Mouse (Mus musculus) forebrain, embryonic 10.5 days (tissue): ENCODE measurements around the gene Hlcs. TPM values are rescaled to one million over a fixed set of nuclear protein-coding genes. Genes with fewer than 3 reads are reported as not detected.
A peak's percentile ranks its signal among the peaks of the same experiment; 100 is the strongest.

ENCODE experiments used
- DNase-seq: peaks from one replicate; pipeline ENCODE4 v3.0.0-alpha.2; 2017; ENCODE audit warnings: low spot score; ENCODE audit errors: extremely low spot score
- H3K27ac ChIP-seq: fragments of 300-500 bp; sonication (generic); 2 replicates; pipeline ENCODE4 v1.5.1; 2016; ENCODE audit warnings: mild to moderate bottlenecking
- H3K27me3 ChIP-seq: fragments of 300-500 bp; sonication (generic); 2 replicates; pipeline ENCODE4 v1.6.1; 2016; ENCODE audit warnings: mild to moderate bottlenecking; ENCODE audit not compliant: poor library complexity, severe bottlenecking
- H3K36me3 ChIP-seq: fragments of 300-500 bp; sonication (generic); replicated peaks from 2 replicates; pipeline ENCODE4 v1.6.1; 2016; ENCODE audit warnings: mild to moderate bottlenecking, moderate library complexity
- H3K4me1 ChIP-seq: fragments of 300-500 bp; sonication (generic); 2 replicates; pipeline ENCODE4 v1.6.1; 2016
- H3K4me3 ChIP-seq: fragments of 300-500 bp; sonication (generic); 2 replicates; pipeline ENCODE4 v1.5.1; 2016; ENCODE audit warnings: mild to moderate bottlenecking, moderate library complexity
- H3K9me3 ChIP-seq: fragments of 300-500 bp; sonication (generic); 2 replicates; pipeline ENCODE4 v1.6.1; 2016; ENCODE audit warnings: mild to moderate bottlenecking, moderate library complexity
- WGBS: fragments of 180-500 bp; shearing (Covaris S2); methylation state at CpG from one replicate; pipeline ENCODE4 v1.1.7; 2016; 5-methylcytosine and 5-hydroxymethylcytosine counted together
- polyA plus RNA-seq: library from polyadenylated mRNA; unstranded; fragments of >200 nt; fragmentation: Nextera tagmentation; extraction: Ambion mirVana; gene quantifications from 2 replicates; pipeline ENCODE4 v1.2.1, GENCODE M21; 2016

Hlcs gene
- polyA plus RNA-seq, 1 experiment from 2014 or later = 14.4 TPM

DNA sequence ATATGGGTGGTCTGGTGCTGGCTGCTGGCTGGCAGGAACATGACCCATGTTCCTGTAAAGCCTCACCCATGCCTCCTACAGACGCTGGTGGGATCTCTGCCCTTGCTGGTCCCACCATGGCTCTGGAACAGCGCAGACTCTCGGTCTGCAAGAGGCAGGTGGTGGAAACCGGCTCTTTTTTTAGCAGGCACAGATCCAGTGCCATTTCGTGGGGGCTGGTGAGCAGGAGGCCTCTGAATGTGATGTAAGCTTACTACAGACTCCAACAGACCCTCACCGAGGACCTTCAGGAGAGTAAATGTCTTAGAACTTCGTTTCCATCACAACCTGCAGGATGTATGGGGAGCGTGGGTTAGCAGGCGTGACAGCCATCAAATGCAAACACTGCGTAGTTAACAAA, 172.6 kb downstream of the Hlcs start:
- Histone ChIP-seq H3K36me3 (peaks cover 12% of the 10 kb centered on the region; the same call in 1 of the 2 replicates), H3K9me3 (peaks cover 5% of the 10 kb centered on the region; the same call in 1 of the 2 replicates), H3K27ac (no peak overlapping the region), H3K27me3 (peaks cover 49% of the 10 kb centered on the region), H3K4me1 (peaks cover 32% of the 10 kb centered on the region), H3K4me3 (no peak overlapping the region)
- 81% methylated on average over 10 of the region's 10 CpGs for WGBS
- DNase-seq = no peak

- WGBS = 91% methylated on average over 10 of the region's 10 CpGs
- H3K27me3 ChIP-seq = peaks cover 30% of the 10 kb centered on the region
- no peak overlapping the region for H3K27ac ChIP-seq
- H3K36me3 ChIP-seq = peaks cover 21% of the 10 kb centered on the region; the same call in 1 of the 2 replicates
- peaks cover 5% of the 10 kb centered on the region; the same call in 1 of the 2 replicates for H3K9me3 ChIP-seq
- no peak for DNase-seq
- H3K4me3 ChIP-seq = no peak overlapping the region
- H3K4me1 ChIP-seq = peaks cover 28% of the 10 kb centered on the region
Measured at GRCm38 (mm10) chr16:94134218-94134617, 179.2 kb downstream of the Hlcs start.

DNA sequence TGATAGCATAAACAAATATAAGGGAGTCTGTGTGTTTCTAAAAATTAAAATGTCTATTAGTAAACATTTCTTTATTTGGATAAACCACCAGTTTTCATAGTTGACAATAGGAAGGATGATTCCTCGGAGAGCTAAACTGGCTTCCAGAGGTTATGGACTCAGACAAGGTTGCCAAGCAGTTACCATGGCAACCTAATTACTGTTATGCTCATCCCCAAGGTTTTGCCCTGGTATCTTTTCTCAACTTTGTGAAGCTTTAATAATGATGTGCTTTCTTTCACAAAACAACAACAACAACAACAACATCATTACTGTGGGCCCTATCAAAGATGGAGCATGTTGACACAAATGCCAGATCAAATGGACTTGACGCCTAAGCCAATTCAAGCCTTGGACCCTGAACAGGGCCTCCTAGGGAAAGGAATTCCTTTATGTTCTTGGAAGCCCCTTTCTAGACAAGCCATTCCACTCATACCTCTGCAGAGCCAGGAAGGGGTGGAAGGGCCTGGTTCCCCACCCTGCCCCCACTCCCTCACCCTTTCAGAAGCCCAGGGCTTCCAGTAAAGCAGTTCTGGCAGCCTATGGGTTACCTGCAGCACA, 185.0 kb downstream of the Hlcs start:
- Histone ChIP-seq H3K4me1 (peaks cover 62% of the 10 kb centered on the region), H3K4me3 (no peak overlapping the region), H3K36me3 (peaks cover 9% of the 10 kb centered on the region; the same call in 1 of the 2 replicates), H3K9me3 (no peaks in the 10 kb centered on the region), H3K27me3 (peaks cover 85% of the 10 kb centered on the region), H3K27ac (peak overlapping the region; percentile 68)
- 26% methylated on average over 2 of the region's 2 CpGs for WGBS
- peak; percentile 47 for DNase-seq

DNA sequence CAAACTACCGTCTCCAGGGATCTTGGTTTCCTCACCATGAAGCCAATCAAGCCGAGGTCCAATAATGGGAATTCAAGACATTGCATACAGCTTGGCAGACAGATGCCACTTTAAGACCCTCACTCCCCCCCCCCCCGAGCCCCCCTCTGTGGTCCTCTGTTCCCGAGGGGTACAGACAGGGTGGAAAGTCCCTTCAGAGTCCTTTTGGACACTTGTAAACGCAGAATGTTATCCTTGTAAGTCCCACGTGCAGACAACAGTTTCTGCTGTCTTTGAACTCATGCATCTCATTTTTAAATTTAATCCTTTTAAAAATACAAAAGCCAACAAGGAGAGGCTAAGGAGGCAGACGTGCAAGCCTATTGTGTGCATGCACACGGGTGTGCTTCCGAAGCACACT, 187.2 kb downstream of the Hlcs start:
- H3K27ac ChIP-seq = no peak overlapping the region
- WGBS = 23% methylated on average over 9 of the region's 9 CpGs

GRCm38 (mm10) chr16:94125172-94125981, 188.0 kb downstream of the Hlcs start:
- peak overlapping the region; percentile 62 for H3K4me3 ChIP-seq
- peak; percentile 46 for DNase-seq
- H3K27ac ChIP-seq = peak overlapping the region; percentile 87
- H3K9me3 ChIP-seq = no peaks in the 10 kb centered on the region
- H3K36me3 ChIP-seq = no peaks in the 10 kb centered on the region
- peaks cover 58% of the 10 kb centered on the region for H3K4me1 ChIP-seq
- peaks cover 91% of the 10 kb centered on the region for H3K27me3 ChIP-seq
- under 1% methylated on average over 83 of the region's 83 CpGs for WGBS

More for the DNA sequence above, 187.2 kb downstream of the Hlcs start:
- Histone ChIP-seq H3K9me3 (no peaks in the 10 kb centered on the region), H3K27me3 (peaks cover 92% of the 10 kb centered on the region), H3K36me3 (no peaks in the 10 kb centered on the region), H3K4me3 (peak overlapping the region; percentile 62), H3K4me1 (peaks cover 58% of the 10 kb centered on the region)
- DNase-seq = no peak

DNA sequence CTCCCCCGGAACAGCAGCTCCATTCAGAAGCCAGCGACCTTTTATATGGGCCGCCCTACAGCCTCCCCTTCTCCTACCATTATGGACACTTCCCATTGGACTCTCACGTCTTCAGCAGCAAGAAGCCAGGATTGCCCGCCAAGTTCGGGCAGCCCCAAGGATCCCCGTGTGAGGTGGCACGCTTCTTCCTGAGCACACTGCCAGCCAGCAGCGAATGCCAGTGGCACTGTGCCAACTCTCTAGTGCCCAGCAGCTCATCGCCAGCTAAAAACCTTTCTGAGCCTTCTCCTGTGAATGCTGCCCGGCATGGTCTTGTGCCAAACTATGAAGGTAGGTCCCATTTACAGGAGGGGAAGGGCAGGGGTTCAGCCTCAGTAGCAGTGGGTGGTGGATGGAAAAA, 190.1 kb downstream of the Hlcs start:
- Histone ChIP-seq H3K27me3 (peaks cover 96% of the 10 kb centered on the region), H3K4me1 (peaks cover 41% of the 10 kb centered on the region), H3K36me3 (no peaks in the 10 kb centered on the region), H3K27ac (no peak overlapping the region), H3K9me3 (no peaks in the 10 kb centered on the region), H3K4me3 (no peak overlapping the region)
- WGBS = 88% methylated on average over 11 of the region's 11 CpGs
- no peak for DNase-seq

- WGBS = 91% methylated on average over 3 of the region's 3 CpGs
- Histone ChIP-seq H3K27me3 (peaks cover 98% of the 10 kb centered on the region), H3K4me1 (peaks cover 34% of the 10 kb centered on the region)
Measured at GRCm38 (mm10) chr16:94122347-94122746, 191.0 kb downstream of the Hlcs start.

DNA sequence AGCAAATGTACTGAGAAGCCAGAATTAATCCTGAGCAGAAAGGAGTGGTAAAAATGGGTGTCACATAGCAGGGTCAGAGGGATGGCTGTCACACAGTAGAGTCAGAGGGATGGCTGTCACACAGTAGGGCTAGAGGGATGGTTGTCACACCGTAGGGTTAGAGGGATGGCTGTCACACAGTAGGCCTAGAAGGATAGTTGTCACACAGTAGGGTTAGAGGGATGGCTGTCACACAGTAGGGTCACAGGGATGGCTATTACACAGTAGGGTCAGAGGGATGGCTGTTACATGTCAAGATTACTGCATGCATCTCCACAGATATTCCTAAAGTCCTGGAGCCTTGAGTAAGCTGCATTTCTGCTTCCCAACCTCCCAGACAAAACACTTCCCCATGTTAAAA, 195.0 kb downstream of the Hlcs start:
- WGBS = 97% methylated on average over 1 of the region's 1 CpGs
- Histone ChIP-seq H3K27ac (no peak overlapping the region), H3K4me3 (no peak overlapping the region), H3K4me1 (peaks cover 17% of the 10 kb centered on the region; the same call in 1 of the 2 replicates), H3K27me3 (peaks cover 91% of the 10 kb centered on the region), H3K36me3 (no peaks in the 10 kb centered on the region), H3K9me3 (no peaks in the 10 kb centered on the region)
- no peak for DNase-seq

More at GRCm38 (mm10) chr16:94122347-94122746, 191.0 kb downstream of the Hlcs start:
- Histone ChIP-seq H3K4me3 (no peak overlapping the region), H3K36me3 (no peaks in the 10 kb centered on the region), H3K9me3 (no peaks in the 10 kb centered on the region), H3K27ac (no peak overlapping the region)
- DNase-seq = no peak

GRCm38 (mm10) chr16:94117333-94117732, 196.0 kb downstream of the Hlcs start:
- WGBS = 72% methylated on average over 6 of the region's 6 CpGs
- Histone ChIP-seq H3K9me3 (no peaks in the 10 kb centered on the region), H3K4me1 (peaks cover 17% of the 10 kb centered on the region; the same call in 1 of the 2 replicates), H3K36me3 (no peaks in the 10 kb centered on the region), H3K27me3 (peaks cover 91% of the 10 kb centered on the region), H3K27ac (no peak overlapping the region), H3K4me3 (no peak overlapping the region)
- DNase-seq = no peak

DNA sequence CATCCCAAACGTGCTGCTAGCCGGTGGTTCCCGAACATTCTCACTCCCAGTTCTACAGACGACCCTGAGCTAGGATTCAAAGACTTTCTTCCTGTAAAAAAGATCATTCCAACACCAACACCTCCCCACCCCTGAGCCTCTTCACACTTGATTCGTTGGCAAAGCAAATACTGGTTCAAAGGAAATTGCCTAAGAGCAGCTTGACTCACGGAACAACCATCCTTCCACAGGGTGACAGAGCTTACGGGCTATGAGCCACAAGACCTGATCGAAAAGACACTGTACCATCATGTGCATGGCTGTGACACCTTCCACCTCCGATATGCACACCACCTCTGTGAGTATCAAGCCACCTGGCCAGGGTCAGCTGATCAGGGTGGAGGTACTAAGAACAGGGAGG, 198.7 kb downstream of the Hlcs start:
- Histone ChIP-seq H3K4me1 (0 out of 2 replicates have a peak, but pooled peaks cover 4% of the 10 kb centered on the region), H3K4me3 (no peak overlapping the region), H3K27me3 (peaks cover 66% of the 10 kb centered on the region), H3K9me3 (no peaks in the 10 kb centered on the region), H3K27ac (no peak overlapping the region), H3K36me3 (no peaks in the 10 kb centered on the region)
- DNase-seq = no peak
- WGBS = 81% methylated on average over 9 of the region's 9 CpGs

DNA sequence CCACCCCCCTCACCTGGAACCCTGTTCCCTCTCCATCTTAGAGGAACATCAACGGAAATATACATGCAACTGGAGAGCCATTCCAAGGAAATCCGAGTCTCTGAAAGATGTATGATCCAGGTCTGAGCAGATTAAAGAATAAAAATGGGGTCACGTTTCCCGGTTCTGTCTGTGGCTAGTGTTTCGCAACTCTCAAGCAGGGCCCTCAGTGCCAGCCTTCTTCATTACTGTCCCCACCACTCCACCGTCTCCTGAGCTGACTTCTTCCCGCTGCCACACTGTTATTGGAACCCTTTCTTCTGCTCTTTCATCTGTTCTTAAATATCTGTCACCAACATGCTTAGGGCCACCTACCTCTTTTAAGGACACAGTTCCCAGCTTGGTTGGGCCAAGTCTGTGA, 200.2 kb downstream of the Hlcs start:
- no peak overlapping the region for H3K4me3 ChIP-seq
- 0 out of 2 replicates have a peak, but pooled peaks cover 4% of the 10 kb centered on the region for H3K4me1 ChIP-seq
- DNase-seq = no peak
- H3K9me3 ChIP-seq = no peaks in the 10 kb centered on the region
- H3K36me3 ChIP-seq = no peaks in the 10 kb centered on the region
- H3K27ac ChIP-seq = no peak overlapping the region
- H3K27me3 ChIP-seq = peaks cover 62% of the 10 kb centered on the region
- 89% methylated on average over 7 of the region's 7 CpGs for WGBS

GRCm38 (mm10) chr16:94097724-94098455, 215.5 kb downstream of the Hlcs start:
- WGBS = 2% methylated on average over 12 of the region's 12 CpGs
- H3K4me3 ChIP-seq = peak overlapping the region; percentile 16
- DNase-seq = peak; percentile 58
- H3K27me3 ChIP-seq = peaks cover 93% of the 10 kb centered on the region
- peaks cover 39% of the 10 kb centered on the region for H3K4me1 ChIP-seq
- H3K9me3 ChIP-seq = no peaks in the 10 kb centered on the region
- no peak overlapping the region for H3K27ac ChIP-seq
- H3K36me3 ChIP-seq = no peaks in the 10 kb centered on the region
